Mouse (Mus musculus) kidney, adult 2 months (tissue): ENCODE results near the gene Spsb1.

Source experiments
- CTCF ChIP-seq: fragments of 200-500 bp; conservative IDR thresholded peaks from 2 replicates; pipeline ENCODE4 v1.5.1; 2011; ENCODE audit warnings: low read depth, mild to moderate bottlenecking, control low read depth, low read length, moderate library complexity, mixed read lengths; ENCODE audit not compliant: insufficient read depth, insufficient read length
- POLR2A ChIP-seq: fragments of 200-500 bp; IDR thresholded peaks from one replicate; pipeline ENCODE4 v1.6.1; 2011; ENCODE audit warnings: low read depth, low read length, control low read depth

DNA sequence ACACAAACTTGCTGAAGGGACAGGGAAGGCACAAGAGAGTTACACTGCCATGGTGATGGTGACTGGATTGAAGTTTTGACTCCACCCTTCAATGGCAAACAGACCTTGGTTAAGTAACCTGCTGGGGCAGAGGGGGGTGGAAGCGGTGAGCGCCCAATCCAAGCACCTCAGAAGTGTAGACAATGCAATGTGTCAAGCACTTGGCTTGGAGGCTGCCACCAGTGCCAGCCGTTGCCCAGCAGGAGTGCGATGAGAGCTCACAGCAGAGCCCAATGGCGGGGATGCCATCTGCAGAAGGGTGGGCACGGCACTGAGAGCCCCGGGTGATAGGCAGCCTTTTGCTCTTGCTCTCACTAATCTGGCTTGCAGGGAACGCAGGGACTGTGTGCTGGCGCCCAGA, 2.6 kb downstream of the Spsb1 start:
- TF ChIP-seq CTCF (no peak), POLR2A (no peak)
